7 mouse cellular contexts compared by ENCODE assay signal in the genomic region with DNA sequence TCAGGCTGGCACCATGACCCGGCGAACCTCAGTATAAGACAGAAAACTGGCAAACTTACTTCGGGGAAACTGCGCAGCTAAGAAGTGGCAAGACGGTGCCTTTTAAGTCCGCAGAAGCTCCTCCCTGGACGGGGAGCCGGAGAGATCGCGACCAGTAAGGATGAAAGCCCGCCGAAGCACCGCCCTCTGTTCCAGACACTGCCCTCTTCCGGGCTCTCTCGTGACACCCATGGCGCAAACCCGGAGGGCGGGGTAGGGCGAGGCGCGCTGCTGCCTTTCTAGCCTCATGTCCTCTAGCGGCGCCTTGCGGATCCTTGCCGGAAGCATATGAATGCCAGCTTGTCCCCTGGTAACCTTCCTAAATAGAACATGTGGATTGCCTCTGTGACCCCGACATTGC. TPM values are rescaled to one million over a fixed set of nuclear protein-coding genes. Genes with fewer than 3 reads are reported as not detected.
A peak's percentile ranks its signal among the peaks of the same experiment; 100 is the strongest.
DNase-seq lines count a peak whose midpoint lies in the region; ATAC-seq lines count a peak whose summit lies in the region.

A gene (minus strand): TSS at position 179 of the 400 bp plus-strand sequence.

- peak within 1 kb of the TSS; percentile 58 for H3K9ac ChIP-seq in midbrain, embryonic 13.5 days (replicated peaks)

- peak within 1 kb of the TSS; percentile 62 for H3K4me3 ChIP-seq in embryonic facial prominence, embryonic 10.5 days
- H3K4me3 ChIP-seq in limb, embryonic 10.5 days: peak within 1 kb of the TSS; percentile 54
- peak within 1 kb of the TSS; percentile 52 for H3K4me3 ChIP-seq in midbrain, embryonic 13.5 days (replicated peaks)

- H3K27me3 ChIP-seq in embryonic facial prominence, embryonic 10.5 days (replicated peaks; ENCODE audit: low read depth, poor library complexity, severe bottlenecking): no peaks in the 10 kb centered on the region
- H3K27me3 ChIP-seq in limb, embryonic 10.5 days (ENCODE audit: low read depth, poor library complexity, severe bottlenecking): no peaks in the 10 kb centered on the region
- no peaks in the 10 kb centered on the region for H3K27me3 ChIP-seq in midbrain, embryonic 13.5 days

- H3K4me1 ChIP-seq in embryonic facial prominence, embryonic 10.5 days: no peaks in the 10 kb centered on the region
- no peaks in the 10 kb centered on the region for H3K4me1 ChIP-seq in limb, embryonic 10.5 days
- H3K4me1 ChIP-seq in midbrain, embryonic 13.5 days (replicated peaks): peaks cover 4% of the 10 kb centered on the region; the same call in 1 of the 2 replicates

- WGBS in embryonic facial prominence, embryonic 10.5 days: 14% methylated on average over 26 of the region's 26 CpGs
- 3% methylated on average over 24 of the region's 26 CpGs for WGBS in limb, embryonic 10.5 days
- 28% methylated on average over 26 of the region's 26 CpGs for WGBS in midbrain, embryonic 13.5 days

- H3K4me2 ChIP-seq in midbrain, embryonic 13.5 days (replicated peaks): peak within 1 kb of the TSS; percentile 56

- DNase-seq in adrenal gland, postnatal 10 days: peak; percentile 92
- DNase-seq in embryonic facial prominence, embryonic 10.5 days (ENCODE audit: low spot score): peak; percentile 91
- peak; percentile 96 for DNase-seq in kidney, adult 11 months
- peak; percentile 80 for DNase-seq in limb, embryonic 10.5 days (ENCODE audit: low spot score)
- DNase-seq in spleen, adult 12 weeks (ENCODE audit: low spot score): peak; percentile 80

- ATAC-seq in granulocyte monocyte progenitor cell, adult 5-6 weeks (replicated peaks; ENCODE audit: poor library complexity, severe bottlenecking): peak; percentile 78
- ATAC-seq in midbrain, embryonic 13.5 days: peak; percentile 98

- H3K27ac ChIP-seq in embryonic facial prominence, embryonic 10.5 days (replicated peaks): no peak within 1 kb of the TSS; the same call in 1 of the 2 replicates
- H3K27ac ChIP-seq in limb, embryonic 10.5 days: peak within 1 kb of the TSS; percentile 61; the same call in 1 of the 2 replicates
- H3K27ac ChIP-seq in midbrain, embryonic 13.5 days: no peak within 1 kb of the TSS

- no peaks in the 10 kb centered on the region for H3K36me3 ChIP-seq in embryonic facial prominence, embryonic 10.5 days (replicated peaks)
- H3K36me3 ChIP-seq in limb, embryonic 10.5 days: no peaks in the 10 kb centered on the region
- H3K36me3 ChIP-seq in midbrain, embryonic 13.5 days: no peaks in the 10 kb centered on the region

- no peaks in the 10 kb centered on the region for H3K9me3 ChIP-seq in embryonic facial prominence, embryonic 10.5 days
- no peaks in the 10 kb centered on the region for H3K9me3 ChIP-seq in limb, embryonic 10.5 days (replicated peaks)
- no peaks in the 10 kb centered on the region for H3K9me3 ChIP-seq in midbrain, embryonic 13.5 days

RNA-seq across cellular contexts. Expression of the gene that starts here (rescaled TPM):
- total RNA-seq in adrenal gland, postnatal 10 days (2021): 100 to 1,000 TPM; 121 to 129 TPM
- 75.6 and 82.2 TPM in 2 replicates for polyA plus RNA-seq in embryonic facial prominence, embryonic 10.5 days (2016; fragmentation: Nextera tagmentation; extraction: Ambion mirVana)
- 129 and 147 TPM in 2 replicates for total RNA-seq in granulocyte monocyte progenitor cell, adult 5-6 weeks (2014; fragmentation: Nextera tagmentation)
- total RNA-seq in granulocyte monocyte progenitor cell, adult 5-6 weeks (2017): 321 and 354 TPM in 2 replicates
- polyA plus RNA-seq in limb, embryonic 10.5 days (2016; fragmentation: Nextera tagmentation; extraction: Ambion mirVana): 50.8 and 58.7 TPM in 2 replicates
- polyA plus RNA-seq in midbrain, embryonic 13.5 days (2015; fragmentation: Nextera tagmentation; extraction: Ambion mirVana): 70.8 and 72.8 TPM in 2 replicates
